Mouse (Mus musculus) spleen, postnatal 0 days (tissue): ENCODE measurements around the gene Grm3. TPM values are rescaled to one million over a fixed set of nuclear protein-coding genes. Genes with fewer than 3 reads are reported as not detected.

Source experiments
- polyA plus RNA-seq: library from polyadenylated mRNA; unstranded; fragments of >200 nt; fragmentation: Nextera tagmentation; extraction: Ambion mirVana; gene quantifications from 2 replicates; pipeline ENCODE4 v1.2.1, GENCODE M21; 2015

Grm3 gene
- 0.04 TPM in 1 of 2 replicates, not detected in the other for polyA plus RNA-seq

GRCm38 (mm10) chr5:9724956-9725600, at the start of gene Grm3:
Gene Grm3 (minus strand): TSS chr5:9725170.

